Mouse (Mus musculus) MEL (cell line): ENCODE data around the gene Nxt2. TPM values are rescaled to one million over a fixed set of nuclear protein-coding genes. Genes with fewer than 3 reads are reported as not detected.

Experiments used
- DNase-seq: peaks from one replicate; pipeline ENCODE4 v3.0.0; 2011; ENCODE audit warnings: low read depth, low spot score
- H3K27ac ChIP-seq: 2 replicates; pipeline ENCODE4 v1.5.1; 2012; ENCODE audit warnings: low read depth, mild to moderate bottlenecking, control low read depth, low read length, moderate library complexity; ENCODE audit not compliant: control insufficient read depth
- H3K27me3 ChIP-seq, 2 experiments: fragments of 150-350 bp in 1 of 2; sonication (generic) in 1 of 2; 2 replicates each; pipeline ENCODE4 v1.6.1; 2012; ENCODE audit warnings: low read length in 2 of 2, mild to moderate bottlenecking in 2 of 2, improper control_type of control experiment in 1 of 2, moderate library complexity in 1 of 2; ENCODE audit not compliant: insufficient read depth in 2 of 2, control insufficient read depth in 1 of 2
- H3K36me3 ChIP-seq, 2 experiments: 2 replicates each; pipeline ENCODE4 v1.6.1; 2012 to 2014; ENCODE audit warnings: low read length in 2 of 2, improper control_type of control experiment in 1 of 2, inconsistent platforms in 1 of 2, mild to moderate bottlenecking in 1 of 2; ENCODE audit not compliant: insufficient read depth in 2 of 2, control insufficient read depth in 1 of 2
- H3K4me1 ChIP-seq, 2 experiments: fragments of 150-350 bp in 1 of 2; sonication (generic) in 1 of 2; 2 replicates each; pipeline ENCODE4 v1.6.1; 2012; ENCODE audit warnings: low read length in 2 of 2, improper control_type of control experiment in 1 of 2, mild to moderate bottlenecking in 1 of 2; ENCODE audit not compliant: insufficient read depth in 2 of 2, control insufficient read depth in 1 of 2
- H3K4me3 ChIP-seq, 2 experiments: fragments of 150-350 bp in 1 of 2; sonication (generic) in 1 of 2; 2 replicates each; pipeline ENCODE4 v1.5.1; 2012; ENCODE audit warnings: low read depth in 2 of 2, low read length in 2 of 2, mild to moderate bottlenecking in 2 of 2, moderate library complexity in 2 of 2, control low read depth in 1 of 2, improper control_type of control experiment in 1 of 2; ENCODE audit not compliant: control insufficient read depth in 1 of 2, insufficient read depth in 1 of 2
- H3K79me2 ChIP-seq: 2 replicates; pipeline ENCODE4 v1.6.1; 2012; ENCODE audit warnings: mild to moderate bottlenecking, low read length, moderate library complexity; ENCODE audit not compliant: control insufficient read depth, poor library complexity, insufficient read depth
- H3K9ac ChIP-seq: 2 replicates; pipeline ENCODE4 v1.6.1; 2012; ENCODE audit warnings: low read depth, mild to moderate bottlenecking, control low read depth, low read length, moderate library complexity; ENCODE audit not compliant: control insufficient read depth, poor library complexity, severe bottlenecking
- H3K9me3 ChIP-seq: fragments of 150-350 bp; sonication (generic); replicated peaks from 2 replicates; pipeline ENCODE4 v1.6.1; 2012; ENCODE audit warnings: mild to moderate bottlenecking, low read length, improper control_type of control experiment, moderate library complexity; ENCODE audit not compliant: insufficient read depth
- GABPA ChIP-seq: IDR thresholded peaks from 2 replicates; pipeline ENCODE4 v1.6.1; 2012; ENCODE audit warnings: low read depth, mild to moderate bottlenecking, inconsistent platforms, low read length, improper control_type of control experiment, moderate library complexity
- HCFC1 ChIP-seq: IDR thresholded peaks from 2 replicates; pipeline ENCODE4 v1.6.1; 2012; ENCODE audit warnings: low read depth, mild to moderate bottlenecking, inconsistent platforms, low read length, improper control_type of control experiment, moderate library complexity
- JUND ChIP-seq: IDR thresholded peaks from 2 replicates; pipeline ENCODE4 v1.6.1; 2011; ENCODE audit warnings: low read depth, mild to moderate bottlenecking, improper control_type of control experiment, low read length
- MYB ChIP-seq: IDR thresholded peaks from 2 replicates; pipeline ENCODE4 v1.6.1; 2011; ENCODE audit warnings: mild to moderate bottlenecking, low read depth, low read length, improper control_type of control experiment
- MYC ChIP-seq: IDR thresholded peaks from 2 replicates; pipeline ENCODE4 v1.6.1; 2011; ENCODE audit warnings: low read depth, mild to moderate bottlenecking, low read length, improper control_type of control experiment, moderate library complexity
- UBTF ChIP-seq: IDR thresholded peaks from 2 replicates; pipeline ENCODE4 v1.6.1; 2012; ENCODE audit warnings: low read depth, mild to moderate bottlenecking, inconsistent platforms, low read length, improper control_type of control experiment, moderate library complexity, borderline replicate concordance; ENCODE audit not compliant: insufficient read depth
- polyA plus RNA-seq, 2 experiments: library from polyadenylated mRNA; stranded (reverse) in 1 of 2; unstranded in 1 of 2; fragments of >175 nt in 1 of 2; fragments of >200 nt in 1 of 2; gene quantifications; 2 replicates each; pipeline versions ENCODE4 v1.2.1 to v1.2.4; 2012; ENCODE audit warnings: low replicate concordance in 2 of 2, low read depth in 1 of 2; ENCODE audit not compliant: insufficient read length in 2 of 2, insufficient read depth in 1 of 2, missing spikeins in 1 of 2
- total RNA-seq: library from RNA; depleted of rRNA; stranded (reverse); fragments of 300-350 nt; gene quantifications from 2 replicates; pipeline ENCODE4 v1.2.3, GENCODE M21; 2012; rRNA removed

Gene Nxt2
- total and polyA plus RNA-seq, 3 experiments: 2.6 to 6.4 TPM; not detected in 1

- Histone ChIP-seq H3K4me1 (no peaks in the 10 kb centered on the region), H3K79me2 (no peaks in the 10 kb centered on the region), H3K9ac (no peak overlapping the region), H3K4me3 (no peak overlapping the region), H3K27ac (no peak overlapping the region), H3K9me3 (no peaks in the 10 kb centered on the region), H3K27me3 (peaks cover 3 to 5% of the 10 kb centered on the region in 2 experiments; a peak in 3 of 4 replicates), H3K36me3 (no peaks in the 10 kb centered on the region)
- DNase-seq: no peak
- TF ChIP-seq MYC (no peak), HCFC1 (no peak), UBTF (no peak), GABPA (no peak)
Observed at GRCm38 (mm10) chrX:142276573-142276972, 50.0 kb downstream of the Nxt2 start.

DNA sequence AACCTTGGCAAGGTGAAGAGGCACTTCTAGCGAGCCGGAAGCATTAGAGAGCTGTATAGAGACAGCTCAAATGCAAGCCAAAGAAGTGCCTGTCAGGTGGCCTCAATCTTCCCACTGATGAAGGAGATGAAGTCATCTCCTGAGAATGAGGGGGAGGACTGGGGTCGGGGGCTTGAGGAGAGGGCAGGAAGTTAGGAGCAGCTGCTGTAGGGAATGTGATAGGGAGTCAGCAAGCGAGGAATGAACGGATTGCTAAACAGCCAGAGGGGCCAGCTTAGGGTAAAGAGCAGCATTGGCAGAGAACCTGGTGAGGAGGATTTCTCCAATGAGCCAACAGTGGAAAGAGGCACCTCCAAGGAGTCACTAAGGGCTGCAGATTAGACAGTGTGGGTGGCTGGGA lies 59.3 kb downstream of the Nxt2 start:
- Histone ChIP-seq H3K4me3 (no peak overlapping the region), H3K79me2 (no peaks in the 10 kb centered on the region), H3K9me3 (no peaks in the 10 kb centered on the region), H3K27ac (no peak overlapping the region), H3K9ac (no peak overlapping the region), H3K4me1 (no peaks in the 10 kb centered on the region), H3K36me3 (no peaks in the 10 kb centered on the region), H3K27me3 (peaks cover 0 to 5% of the 10 kb centered on the region in 2 experiments; a peak in 1 of 4 replicates)
- TF ChIP-seq JUND (no peak), MYB (no peak)
- DNase-seq: no peak

Other genes starting within 250 kb of the Nxt2 start
- 0.03 TPM in 1 of 2 replicates, not detected in the other for gene Gucy2f, start 29.8 kb upstream of the Nxt2 start, total RNA-seq
- not detected for gene Gucy2f, start 29.8 kb upstream of the Nxt2 start, polyA plus RNA-seq
- not detected in 2 replicates for gene Kcne1l, start 79.5 kb downstream of the Nxt2 start, total RNA-seq
- gene Kcne1l, start 79.5 kb downstream of the Nxt2 start, polyA plus RNA-seq: not detected
- 17.7 and 24.2 TPM in 2 replicates for gene Acsl4, start 163.8 kb downstream of the Nxt2 start, total RNA-seq
- 100 to 1,000 TPM in 1 of 2 experiments, 10 to 100 TPM in 1; 17.1 to 100 TPM for gene Acsl4, start 163.8 kb downstream of the Nxt2 start, polyA plus RNA-seq